Mouse (Mus musculus) embryonic facial prominence, embryonic 11.5 days (tissue): ENCODE results near the gene Msi2. TPM values are rescaled to one million over a fixed set of nuclear protein-coding genes. Genes with fewer than 3 reads are reported as not detected.

Source experiments
- ATAC-seq: fragments of 200-750 bp; cut with Nextera tagmentation; replicated peaks from 2 replicates; pipeline ENCODE4 v1.8.0; 2017; ENCODE audit warnings: low read depth; ENCODE audit not compliant: insufficient number of reproducible peaks, low FRiP score, low TSS enrichment
- DNase-seq: peaks from one replicate; pipeline ENCODE4 v3.0.0-alpha.2; 2015; ENCODE audit warnings: low spot score
- H3K27ac ChIP-seq: fragments of 300-500 bp; sonication (generic); replicated peaks from 2 replicates; pipeline ENCODE4 v1.5.1; 2014; ENCODE audit warnings: mild to moderate bottlenecking, low read depth, low read length, control low read depth
- H3K27me3 ChIP-seq: fragments of 300-500 bp; sonication (generic); 2 replicates; pipeline ENCODE4 v1.6.1; 2014; ENCODE audit warnings: mild to moderate bottlenecking, low read length, moderate library complexity, mixed read lengths; ENCODE audit not compliant: control insufficient read depth, insufficient read depth
- H3K36me3 ChIP-seq: fragments of 300-500 bp; sonication (generic); replicated peaks from 2 replicates; pipeline ENCODE4 v1.6.1; 2014; ENCODE audit warnings: low read depth, mild to moderate bottlenecking, low read length, moderate library complexity, mixed read lengths; ENCODE audit not compliant: control insufficient read depth, insufficient read depth
- H3K4me1 ChIP-seq: fragments of 300-500 bp; sonication (generic); 2 replicates; pipeline ENCODE4 v1.6.1; 2014; ENCODE audit warnings: low read length, mixed read lengths; ENCODE audit not compliant: control insufficient read depth, insufficient read depth
- H3K4me2 ChIP-seq: fragments of 300-500 bp; sonication (generic); 2 replicates; pipeline ENCODE4 v1.6.1; 2014; ENCODE audit warnings: low read depth, mild to moderate bottlenecking, control low read depth, low read length, moderate library complexity
- H3K4me3 ChIP-seq: fragments of 300-500 bp; sonication (generic); 2 replicates; pipeline ENCODE4 v1.5.1; 2014; ENCODE audit warnings: low read depth, low read length, control low read depth
- H3K9ac ChIP-seq: fragments of 300-500 bp; sonication (generic); replicated peaks from 2 replicates; pipeline ENCODE4 v1.6.1; 2014; ENCODE audit warnings: mild to moderate bottlenecking, control low read depth, low read length
- H3K9me3 ChIP-seq: fragments of 300-500 bp; sonication (generic); replicated peaks from 2 replicates; pipeline ENCODE4 v1.6.1; 2016; ENCODE audit warnings: mild to moderate bottlenecking, low read length, inconsistent platforms, mixed read lengths; ENCODE audit not compliant: control insufficient read depth
- WGBS: fragments of 180-500 bp; shearing (Covaris S2); extraction: QIAGEN DNeasy Blood & Tissue Kit; methylation state at CpG from one replicate; pipeline ENCODE4 v1.1.7; 2014; 5-methylcytosine and 5-hydroxymethylcytosine counted together
- polyA plus RNA-seq: library from polyadenylated mRNA; unstranded; fragments of >200 nt; fragmentation: Nextera tagmentation; extraction: Ambion mirVana; gene quantifications from 2 replicates; pipeline ENCODE4 v1.2.1, GENCODE M21; 2014

Msi2 gene
- polyA plus RNA-seq, 1 experiment from 2014 or later, result 13.4 TPM

DNA sequence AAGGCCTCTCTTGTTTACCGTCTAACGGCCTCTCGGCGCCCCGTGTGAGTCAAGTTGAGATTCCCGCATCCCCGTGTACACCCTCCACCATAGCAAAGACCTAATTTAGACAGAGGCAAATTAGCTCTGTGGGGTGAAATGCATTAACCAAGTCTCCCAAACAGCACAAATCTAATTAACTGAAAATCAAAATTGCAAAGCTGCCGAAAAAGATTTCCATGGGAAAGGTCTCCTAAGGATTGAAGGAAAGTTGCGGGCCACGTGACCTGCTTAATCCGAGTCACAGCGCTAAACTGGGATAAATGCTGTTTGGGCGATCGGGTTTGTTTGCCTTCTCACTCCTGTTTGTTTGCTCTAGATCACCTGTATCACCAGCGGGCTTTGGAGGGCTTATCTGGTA lies 52.5 kb downstream of the Msi2 start:
- ATAC-seq (no peak), DNase-seq (no peak)
- H3K4me1 ChIP-seq, result no peaks in the 10 kb centered on the region
- no peak overlapping the region for H3K4me3 ChIP-seq
- H3K9me3 ChIP-seq, result no peaks in the 10 kb centered on the region
- H3K27ac ChIP-seq, result no peak overlapping the region
- H3K36me3 ChIP-seq, result peaks cover 2% of the 10 kb centered on the region
- 88% methylated on average over 15 of the region's 15 CpGs for WGBS
- H3K9ac ChIP-seq, result no peak overlapping the region
- no peak overlapping the region for H3K4me2 ChIP-seq
- H3K27me3 ChIP-seq, result no peaks in the 10 kb centered on the region

DNA sequence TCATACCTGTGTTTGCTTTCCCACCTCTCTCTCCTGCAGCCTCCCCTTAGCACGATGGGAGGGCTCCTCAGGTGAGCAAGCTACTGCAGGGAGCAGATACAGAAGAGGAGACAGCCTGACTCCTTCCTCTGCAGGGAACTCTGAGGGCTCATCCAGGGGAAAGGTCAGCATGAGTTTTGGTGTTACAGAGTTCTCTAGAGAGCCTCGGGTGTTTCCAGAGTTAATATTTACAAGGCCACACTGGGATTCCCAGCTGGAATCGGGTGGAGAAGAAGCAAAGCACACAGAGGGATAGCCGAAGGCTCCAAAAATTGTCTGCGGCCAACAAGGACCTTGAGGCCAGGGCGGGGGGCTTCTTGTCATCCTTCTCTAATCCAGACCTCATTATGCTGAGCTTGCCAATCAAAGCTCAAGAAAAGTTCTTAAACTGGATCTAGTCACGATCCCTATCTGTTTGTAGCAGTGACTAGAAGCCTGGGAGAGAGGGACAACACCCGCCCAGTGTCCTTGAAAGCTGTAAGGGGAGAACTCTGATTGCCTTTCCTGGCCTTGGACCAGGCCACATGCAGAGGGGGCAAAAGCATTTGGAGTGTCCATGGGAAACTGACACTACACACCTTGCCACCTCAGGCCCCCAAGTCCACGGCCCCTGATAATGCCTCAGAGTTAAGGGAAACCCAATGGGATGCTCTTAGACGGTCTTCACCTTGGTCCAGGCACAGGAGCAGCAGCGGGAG lies 56.7 kb downstream of the Msi2 start:
- no peak overlapping the region for H3K4me2 ChIP-seq
- no peak for ATAC-seq
- no peaks in the 10 kb centered on the region for H3K27me3 ChIP-seq
- H3K4me3 ChIP-seq, result no peak overlapping the region
- no peak for DNase-seq
- H3K27ac ChIP-seq, result no peak overlapping the region
- H3K9me3 ChIP-seq, result no peaks in the 10 kb centered on the region
- no peaks in the 10 kb centered on the region for H3K4me1 ChIP-seq
- WGBS, result 79% methylated on average over 11 of the region's 11 CpGs
- H3K9ac ChIP-seq, result no peak overlapping the region
- no peaks in the 10 kb centered on the region for H3K36me3 ChIP-seq

DNA sequence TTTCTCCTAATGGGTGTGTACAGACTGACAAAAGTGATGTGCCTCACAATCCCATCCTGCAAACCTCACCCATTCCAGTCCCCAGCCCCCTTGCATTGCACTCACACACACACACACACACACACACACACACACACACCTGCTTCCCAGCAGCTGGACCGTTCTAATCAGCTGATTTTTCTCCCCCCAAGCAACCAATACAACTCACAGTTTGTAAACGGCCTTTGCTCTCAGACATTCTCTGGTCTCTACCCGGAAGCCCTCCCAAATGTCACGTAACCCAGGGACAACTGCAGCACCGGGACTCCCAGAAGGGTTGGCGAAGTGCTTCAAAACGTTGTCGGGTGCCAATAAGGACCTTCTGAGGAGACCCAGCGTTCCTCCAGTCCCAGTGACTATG lies 57.9 kb downstream of the Msi2 start:
- Histone ChIP-seq H3K4me1 (no peaks in the 10 kb centered on the region), H3K27me3 (no peaks in the 10 kb centered on the region), H3K9ac (no peak overlapping the region), H3K27ac (no peak overlapping the region), H3K4me2 (no peak overlapping the region), H3K9me3 (no peaks in the 10 kb centered on the region), H3K4me3 (no peak overlapping the region), H3K36me3 (no peaks in the 10 kb centered on the region)
- DNase-seq, result no peak
- WGBS, result 91% methylated on average over 9 of the region's 9 CpGs
- no peak for ATAC-seq

DNA sequence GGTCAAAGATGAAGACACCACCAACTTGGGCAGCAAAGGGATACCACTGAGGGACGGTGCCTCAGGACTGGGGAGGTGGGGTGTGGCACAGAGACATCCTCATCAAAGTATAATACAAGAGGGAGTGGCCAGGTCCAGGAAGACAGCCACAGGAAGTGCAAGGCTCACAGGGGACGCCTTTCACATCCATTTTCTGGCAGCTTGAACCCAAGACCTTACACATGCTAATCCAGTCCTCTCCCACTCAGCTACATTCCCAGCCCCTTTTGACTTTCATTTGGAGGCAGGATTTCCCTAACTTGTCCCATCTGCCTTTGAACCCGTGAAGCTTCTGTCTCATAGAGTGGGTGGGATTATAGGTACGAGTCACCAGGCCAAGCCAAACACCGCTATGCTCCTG lies 59.4 kb downstream of the Msi2 start:
- Histone ChIP-seq H3K27ac (no peak overlapping the region), H3K4me1 (no peaks in the 10 kb centered on the region), H3K4me2 (no peak overlapping the region), H3K9ac (no peak overlapping the region), H3K36me3 (no peaks in the 10 kb centered on the region), H3K27me3 (no peaks in the 10 kb centered on the region), H3K4me3 (no peak overlapping the region), H3K9me3 (no peaks in the 10 kb centered on the region)
- ATAC-seq (no peak), DNase-seq (no peak)
- 93% methylated on average over 5 of the region's 5 CpGs for WGBS

DNA sequence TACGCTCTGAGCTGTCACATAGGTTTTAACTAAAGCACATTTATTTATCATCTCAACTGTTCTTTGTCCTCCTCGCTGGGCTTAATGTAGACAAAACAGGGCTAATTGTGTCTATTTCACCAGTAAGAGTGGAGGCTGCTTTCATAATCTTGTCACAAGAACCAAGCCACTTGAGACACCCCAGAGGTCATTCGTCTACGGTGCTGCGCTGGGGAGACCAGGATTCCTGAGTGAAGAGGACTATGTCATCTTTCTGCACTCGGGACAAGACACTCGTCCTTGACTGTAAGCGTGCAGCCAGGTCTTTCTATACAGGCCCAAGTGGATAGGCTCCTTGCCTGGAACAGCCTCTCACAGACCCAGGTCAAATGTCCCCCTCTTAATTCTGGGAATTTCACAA lies 62.5 kb downstream of the Msi2 start:
- no peak overlapping the region for H3K9ac ChIP-seq
- no peaks in the 10 kb centered on the region for H3K9me3 ChIP-seq
- no peaks in the 10 kb centered on the region for H3K4me1 ChIP-seq
- no peak for ATAC-seq
- no peaks in the 10 kb centered on the region for H3K36me3 ChIP-seq
- DNase-seq, result no peak
- 79% methylated on average over 8 of the region's 8 CpGs for WGBS
- H3K4me2 ChIP-seq, result no peak overlapping the region
- no peak overlapping the region for H3K27ac ChIP-seq
- H3K27me3 ChIP-seq, result no peaks in the 10 kb centered on the region
- no peak overlapping the region for H3K4me3 ChIP-seq

DNA sequence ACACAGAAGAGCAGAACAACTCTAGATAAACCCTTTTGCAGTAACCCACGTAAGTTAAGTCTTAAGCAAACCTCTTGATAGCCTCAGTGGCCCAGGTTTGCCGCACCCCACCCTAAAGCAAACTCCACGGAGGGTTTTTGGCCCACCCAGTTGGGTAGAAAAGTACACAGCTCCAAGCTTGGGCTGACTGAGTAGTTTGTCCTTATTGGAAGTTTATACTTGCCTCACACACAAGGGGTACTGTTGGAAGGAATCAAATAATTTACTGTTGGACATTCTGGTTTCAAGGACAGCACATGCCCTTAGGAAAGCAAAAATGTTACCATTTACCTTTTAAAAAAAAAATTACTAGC lies 63.1 kb downstream of the Msi2 start:
- no peak overlapping the region for H3K4me3 ChIP-seq
- no peak overlapping the region for H3K4me2 ChIP-seq
- H3K9ac ChIP-seq, result no peak overlapping the region
- no peaks in the 10 kb centered on the region for H3K27me3 ChIP-seq
- H3K9me3 ChIP-seq, result no peaks in the 10 kb centered on the region
- no peak for ATAC-seq
- H3K36me3 ChIP-seq, result no peaks in the 10 kb centered on the region
- WGBS, result 88% methylated on average over 3 of the region's 3 CpGs
- no peak overlapping the region for H3K27ac ChIP-seq
- DNase-seq, result no peak
- no peaks in the 10 kb centered on the region for H3K4me1 ChIP-seq

DNA sequence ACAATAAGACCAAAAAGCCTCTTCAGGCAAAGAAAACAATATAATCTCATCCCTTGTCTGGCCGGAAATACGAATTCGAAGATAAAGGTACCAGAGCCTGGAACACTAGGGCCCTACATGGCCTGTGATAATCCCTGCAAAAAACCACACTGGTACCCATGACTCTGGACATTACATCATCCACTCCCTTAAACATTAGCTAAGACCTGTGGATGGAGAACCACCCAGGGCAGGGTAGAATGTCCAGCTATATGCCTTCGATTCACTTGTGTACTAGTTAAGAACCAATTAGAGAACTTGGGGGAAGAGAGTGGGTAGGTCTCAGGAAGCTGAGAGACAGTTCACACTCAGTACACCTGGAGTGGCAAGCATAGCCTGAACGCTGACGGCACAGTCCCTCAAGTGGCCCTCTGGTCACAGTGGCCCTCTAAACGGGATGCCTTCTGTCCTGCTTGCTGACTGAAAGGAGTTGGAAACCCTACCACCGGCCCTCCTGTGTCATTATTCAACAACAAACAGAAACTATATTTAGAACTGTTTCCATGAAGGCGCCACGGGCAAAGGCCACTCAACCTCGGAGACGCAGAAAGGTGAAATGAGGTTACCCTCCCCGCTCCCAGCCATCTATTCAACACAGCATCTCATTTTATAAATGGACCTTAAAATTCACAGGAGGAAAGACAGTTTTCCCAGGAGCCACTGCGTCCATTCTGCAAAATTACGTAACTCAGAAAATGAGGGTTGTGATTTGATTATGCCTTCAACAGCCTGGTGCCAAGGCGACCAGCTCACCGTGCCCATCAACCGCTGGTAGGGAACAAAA lies 63.7 kb downstream of the Msi2 start:
- no peak overlapping the region for H3K27ac ChIP-seq
- no peaks in the 10 kb centered on the region for H3K4me1 ChIP-seq
- no peaks in the 10 kb centered on the region for H3K36me3 ChIP-seq
- no peak overlapping the region for H3K4me2 ChIP-seq
- no peak for DNase-seq
- no peaks in the 10 kb centered on the region for H3K27me3 ChIP-seq
- H3K4me3 ChIP-seq, result no peak overlapping the region
- 91% methylated on average over 18 of the region's 18 CpGs for WGBS
- H3K9me3 ChIP-seq, result no peaks in the 10 kb centered on the region
- H3K9ac ChIP-seq, result no peak overlapping the region
- no peak for ATAC-seq

DNA sequence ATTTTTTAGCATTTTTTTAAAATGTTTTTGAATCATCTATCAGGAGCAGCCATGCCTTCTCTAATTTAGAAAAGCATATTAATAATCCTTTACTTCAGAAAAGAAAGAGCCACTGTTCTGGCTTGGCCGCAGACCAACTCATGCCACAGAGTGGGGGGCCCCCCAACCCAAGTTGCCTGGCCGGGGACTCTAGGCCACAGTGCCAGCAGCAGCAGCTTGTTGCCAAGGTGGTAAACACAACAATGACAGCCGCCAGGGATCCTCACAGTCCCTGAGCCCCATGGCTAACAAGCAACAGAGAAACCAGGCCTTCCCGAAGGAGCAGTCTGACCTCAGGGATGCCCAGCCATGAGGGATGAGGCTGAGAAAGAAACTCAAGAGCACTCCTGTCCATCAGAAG lies 68.0 kb downstream of the Msi2 start:
- H3K4me1 ChIP-seq, result no peaks in the 10 kb centered on the region; the same call in 1 of the 2 replicates
- H3K36me3 ChIP-seq, result peaks cover 2% of the 10 kb centered on the region
- H3K27ac ChIP-seq, result no peak overlapping the region
- DNase-seq (no peak), ATAC-seq (no peak; the same call in 1 of the 2 replicates)
- H3K27me3 ChIP-seq, result no peaks in the 10 kb centered on the region
- H3K4me2 ChIP-seq, result no peak overlapping the region
- WGBS, result 68% methylated on average over 4 of the region's 4 CpGs
- H3K9ac ChIP-seq, result no peak overlapping the region
- H3K4me3 ChIP-seq, result no peak overlapping the region
- H3K9me3 ChIP-seq, result no peaks in the 10 kb centered on the region
